Mouse (Mus musculus) limb, embryonic 15.5 days (tissue): ENCODE data around the gene Zbtb25. TPM values are rescaled to one million over a fixed set of nuclear protein-coding genes. Genes with fewer than 3 reads are reported as not detected.

Experiments
- ATAC-seq: fragments of 200-750 bp; cut with Nextera tagmentation; 2 replicates; pipeline ENCODE4 v1.8.0; 2017; ENCODE audit warnings: low read depth, moderate TSS enrichment; ENCODE audit not compliant: insufficient number of reproducible peaks, low FRiP score, low TSS enrichment
- H3K27ac ChIP-seq: fragments of 300-500 bp; sonication (generic); 2 replicates; pipeline ENCODE4 v1.5.1; 2015; ENCODE audit warnings: moderate library complexity, mild to moderate bottlenecking, inconsistent platforms
- H3K27me3 ChIP-seq: fragments of 300-500 bp; sonication (generic); 2 replicates; pipeline ENCODE4 v1.6.1; 2015; ENCODE audit warnings: inconsistent platforms
- H3K36me3 ChIP-seq: fragments of 300-500 bp; sonication (generic); 2 replicates; pipeline ENCODE4 v1.6.1; 2015; ENCODE audit warnings: inconsistent platforms
- H3K4me1 ChIP-seq: fragments of 300-500 bp; sonication (generic); 2 replicates; pipeline ENCODE4 v1.6.1; 2015; ENCODE audit warnings: inconsistent platforms
- H3K4me2 ChIP-seq: fragments of 300-500 bp; sonication (generic); 2 replicates; pipeline ENCODE4 v1.6.1; 2015; ENCODE audit warnings: mild to moderate bottlenecking, inconsistent platforms
- H3K4me3 ChIP-seq: fragments of 300-500 bp; sonication (generic); 2 replicates; pipeline ENCODE4 v1.5.1; 2015; ENCODE audit warnings: mild to moderate bottlenecking, inconsistent platforms
- H3K9ac ChIP-seq: fragments of 300-500 bp; sonication (generic); 2 replicates; pipeline ENCODE4 v1.6.1; 2015; ENCODE audit warnings: inconsistent platforms
- H3K9me3 ChIP-seq: fragments of 300-500 bp; sonication (generic); 2 replicates; pipeline ENCODE4 v1.6.1; 2016; ENCODE audit warnings: inconsistent platforms
- WGBS: fragments of 180-500 bp; shearing (Covaris S2); methylation state at CpG from one replicate; pipeline ENCODE4 v1.1.7; 2015; 5-methylcytosine and 5-hydroxymethylcytosine counted together
- polyA plus RNA-seq: library from polyadenylated mRNA; unstranded; fragments of >200 nt; fragmentation: Nextera tagmentation; extraction: Ambion mirVana; gene quantifications from 2 replicates; pipeline ENCODE4 v1.2.1, GENCODE M21; 2015

Gene Zbtb25
- polyA plus RNA-seq, 1 experiment from 2014 or later = 16.9 TPM

GRCm38 (mm10) chr12:76366276-76366675 is 3.1 kb downstream of the Zbtb25 start:
- no peak overlapping the region for H3K4me3 ChIP-seq
- peaks cover 3% of the 10 kb centered on the region for H3K36me3 ChIP-seq
- H3K4me1 ChIP-seq = peaks cover 27% of the 10 kb centered on the region
- no peak overlapping the region for H3K4me2 ChIP-seq
- no peak overlapping the region for H3K27ac ChIP-seq
- H3K9ac ChIP-seq = no peak overlapping the region
- ATAC-seq = no peak
- no peaks in the 10 kb centered on the region for H3K9me3 ChIP-seq
- H3K27me3 ChIP-seq = no peaks in the 10 kb centered on the region
- WGBS = 77% methylated on average over 3 of the region's 3 CpGs

GRCm38 (mm10) chr12:76362303-76362676 is 7.1 kb downstream of the Zbtb25 start:
- no peak for ATAC-seq
- Histone ChIP-seq H3K9ac (no peak overlapping the region), H3K9me3 (no peaks in the 10 kb centered on the region), H3K36me3 (peaks cover 5% of the 10 kb centered on the region), H3K27ac (no peak overlapping the region), H3K4me3 (no peak overlapping the region), H3K4me1 (peaks cover 13% of the 10 kb centered on the region), H3K27me3 (no peaks in the 10 kb centered on the region), H3K4me2 (no peak overlapping the region)
- WGBS = 70% methylated on average over 9 of the region's 9 CpGs

GRCm38 (mm10) chr12:76361405-76362302 is 7.7 kb downstream of the Zbtb25 start:
- 44% methylated on average over 9 of the region's 9 CpGs for WGBS
- no peak overlapping the region for H3K9ac ChIP-seq

GRCm38 (mm10) chr12:76360868-76361267 is 8.5 kb downstream of the Zbtb25 start:
- Histone ChIP-seq H3K4me3 (no peak overlapping the region), H3K4me1 (peaks cover 4% of the 10 kb centered on the region), H3K4me2 (no peak overlapping the region), H3K9me3 (no peaks in the 10 kb centered on the region), H3K27me3 (no peaks in the 10 kb centered on the region), H3K36me3 (peaks cover 8% of the 10 kb centered on the region), H3K9ac (no peak overlapping the region), H3K27ac (no peak overlapping the region)
- whole genome bisulfite sequencing = 64% methylated on average over 1 of the region's 1 CpGs
- ATAC-seq = no peak

More at GRCm38 (mm10) chr12:76361405-76362302, 7.7 kb downstream of the Zbtb25 start:
- no peak for ATAC-seq
- no peaks in the 10 kb centered on the region for H3K9me3 ChIP-seq
- H3K4me2 ChIP-seq = no peak overlapping the region
- H3K36me3 ChIP-seq = peaks cover 8% of the 10 kb centered on the region
- peak overlapping the region; percentile 57; the same call in 1 of the 2 replicates for H3K27ac ChIP-seq
- peaks cover 7% of the 10 kb centered on the region for H3K4me1 ChIP-seq
- no peaks in the 10 kb centered on the region for H3K27me3 ChIP-seq
- no peak overlapping the region for H3K4me3 ChIP-seq

- no peaks in the 10 kb centered on the region for H3K27me3 ChIP-seq
- no peak overlapping the region for H3K9ac ChIP-seq
- H3K9me3 ChIP-seq = no peaks in the 10 kb centered on the region
- H3K27ac ChIP-seq = no peak overlapping the region
- H3K4me1 ChIP-seq = no peaks in the 10 kb centered on the region
- H3K4me2 ChIP-seq = no peak overlapping the region
- ATAC-seq = no peak
- H3K36me3 ChIP-seq = peaks cover 40% of the 10 kb centered on the region
- H3K4me3 ChIP-seq = no peak overlapping the region
- 69% methylated on average over 8 of the region's 8 CpGs for WGBS
Measured at GRCm38 (mm10) chr12:76349680-76350220, 19.7 kb downstream of the Zbtb25 start.

- H3K27ac ChIP-seq = no peak overlapping the region
- no peak overlapping the region for H3K9ac ChIP-seq
- H3K4me3 ChIP-seq = no peak overlapping the region
- H3K27me3 ChIP-seq = no peaks in the 10 kb centered on the region
- peaks cover 22% of the 10 kb centered on the region for H3K36me3 ChIP-seq
- H3K9me3 ChIP-seq = no peaks in the 10 kb centered on the region
- WGBS = 77% methylated on average over 5 of the region's 6 CpGs
- H3K4me1 ChIP-seq = no peaks in the 10 kb centered on the region
- no peak overlapping the region for H3K4me2 ChIP-seq
- ATAC-seq = no peak
Measured at GRCm38 (mm10) chr12:76345759-76346455, 23.5 kb downstream of the Zbtb25 start.

GRCm38 (mm10) chr12:76341080-76341479 is 28.3 kb downstream of the Zbtb25 start:
- H3K4me3 ChIP-seq = no peak overlapping the region
- WGBS = 8% methylated on average over 4 of the region's 4 CpGs
- no peak overlapping the region for H3K4me2 ChIP-seq
- H3K9me3 ChIP-seq = no peaks in the 10 kb centered on the region
- H3K27me3 ChIP-seq = no peaks in the 10 kb centered on the region
- H3K4me1 ChIP-seq = no peaks in the 10 kb centered on the region
- H3K27ac ChIP-seq = no peak overlapping the region
- no peak overlapping the region for H3K9ac ChIP-seq
- H3K36me3 ChIP-seq = no peaks in the 10 kb centered on the region
- ATAC-seq = no peak

GRCm38 (mm10) chr12:76336111-76336965 is 33.1 kb downstream of the Zbtb25 start:
- Histone ChIP-seq H3K4me3 (no peak overlapping the region), H3K9ac (no peak overlapping the region), H3K27ac (no peak overlapping the region), H3K9me3 (no peaks in the 10 kb centered on the region), H3K4me2 (no peak overlapping the region), H3K27me3 (no peaks in the 10 kb centered on the region), H3K4me1 (no peaks in the 10 kb centered on the region), H3K36me3 (no peaks in the 10 kb centered on the region)
- no peak for ATAC-seq
- 80% methylated on average over 17 of the region's 17 CpGs for WGBS

- H3K27me3 ChIP-seq = no peaks in the 10 kb centered on the region
- H3K9me3 ChIP-seq = no peaks in the 10 kb centered on the region
- H3K4me1 ChIP-seq = no peaks in the 10 kb centered on the region
- H3K27ac ChIP-seq = no peak overlapping the region
- no peak overlapping the region for H3K9ac ChIP-seq
- WGBS = 81% methylated on average over 5 of the region's 5 CpGs
- no peak overlapping the region for H3K4me2 ChIP-seq
- no peaks in the 10 kb centered on the region for H3K36me3 ChIP-seq
- no peak for ATAC-seq
- no peak overlapping the region for H3K4me3 ChIP-seq
Measured at GRCm38 (mm10) chr12:76335641-76336040, 33.8 kb downstream of the Zbtb25 start.

- Histone ChIP-seq H3K9me3 (no peaks in the 10 kb centered on the region), H3K36me3 (no peaks in the 10 kb centered on the region), H3K4me3 (no peak overlapping the region), H3K4me2 (no peak overlapping the region), H3K27me3 (no peaks in the 10 kb centered on the region), H3K27ac (no peak overlapping the region), H3K4me1 (no peaks in the 10 kb centered on the region), H3K9ac (no peak overlapping the region)
- ATAC-seq = no peak
- 89% methylated on average over 5 of the region's 5 CpGs for WGBS
Measured at GRCm38 (mm10) chr12:76333688-76334087, 35.7 kb downstream of the Zbtb25 start.

- no peaks in the 10 kb centered on the region for H3K9me3 ChIP-seq
Measured at GRCm38 (mm10) chr12:76328567-76329354, 40.6 kb downstream of the Zbtb25 start.

More at GRCm38 (mm10) chr12:76328567-76329354, 40.6 kb downstream of the Zbtb25 start:
- Histone ChIP-seq H3K9ac (no peak overlapping the region), H3K36me3 (peaks cover 4% of the 10 kb centered on the region; the same call in 1 of the 2 replicates), H3K4me3 (no peak overlapping the region), H3K4me1 (peaks cover 11% of the 10 kb centered on the region), H3K4me2 (no peak overlapping the region), H3K27ac (no peak overlapping the region), H3K27me3 (no peaks in the 10 kb centered on the region)
- 86% methylated on average over 6 of the region's 6 CpGs for WGBS
- no peak for ATAC-seq
